8 mouse cellular contexts compared by ENCODE assay signal in the genomic region with DNA sequence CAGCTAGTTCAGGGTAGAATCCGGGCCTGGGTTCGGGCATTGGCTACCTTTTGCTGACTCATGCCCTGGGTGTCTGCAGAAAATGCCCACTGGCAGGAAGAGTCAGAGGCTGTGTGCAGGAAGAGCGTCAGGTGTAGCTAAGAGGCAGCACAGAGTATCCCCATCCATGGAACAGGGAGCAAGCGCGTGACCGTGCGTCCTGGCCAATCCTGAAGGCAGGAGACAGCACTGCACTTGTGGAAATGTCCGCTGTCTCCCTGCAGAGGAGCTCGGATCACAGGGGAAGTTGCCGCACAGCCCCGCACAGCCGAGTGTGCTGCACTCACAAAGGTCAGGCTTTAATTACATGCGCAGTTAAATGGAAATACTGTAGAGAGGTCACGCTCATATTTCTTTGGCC.
DNase-seq lines count a peak whose midpoint lies in the region; ATAC-seq and TF ChIP-seq lines count a peak whose summit lies in the region.

No protein-coding gene starts in this region.

- peak; percentile 72 for ATAC-seq in common myeloid progenitor, adult 5-6 weeks (replicated peaks; ENCODE audit: low read depth, poor library complexity, severe bottlenecking)
- ATAC-seq in heart, postnatal 0 days (ENCODE audit: insufficient read depth, low read depth), result peak; percentile 64; the same call in 1 of the 2 replicates
- ATAC-seq in liver, postnatal 0 days, result no peak

- intact Hi-C loops in left cerebral cortex, postnatal 36 days (cut with DNase I), result no loop called here

- peak; percentile 14 to 35 for DNase-seq in adrenal gland, postnatal 36 days
- DNase-seq in adrenal gland, adult 18-20 months (ENCODE audit: low spot score in 2 of 2), result no peak
- DNase-seq in heart, postnatal 0 days (ENCODE audit: low spot score), result peak; percentile 43
- peak; percentile 55 to 77 for DNase-seq in kidney, postnatal 25 days
- DNase-seq in liver, postnatal 0 days, result no peak
- no peak for DNase-seq in left cerebral cortex, postnatal 36 days (ENCODE audit: low spot score in 2 of 2)
- DNase-seq in right cerebral cortex, adult 2 months (ENCODE audit: low spot score in 2 of 2), result no peak

- no peak for TF ChIP-seq EP300 in heart, postnatal 0 days (IDR thresholded peaks at IDR 0.05; ENCODE audit: low read depth)
- TF ChIP-seq EP300 in liver, postnatal 0 days (IDR thresholded peaks at IDR 0.05; ENCODE audit: low read depth), result no peak

- H3K27me3 ChIP-seq in heart, postnatal 0 days (ENCODE audit: control insufficient read depth, insufficient read depth, low read length), result no peaks in the 10 kb centered on the region
- H3K27me3 ChIP-seq in liver, postnatal 0 days (ENCODE audit: insufficient read depth, low read length), result no peaks in the 10 kb centered on the region

- no peaks in the 10 kb centered on the region for H3K9me3 ChIP-seq in heart, postnatal 0 days (replicated peaks; ENCODE audit: control insufficient read depth, low read length)
- no peaks in the 10 kb centered on the region for H3K9me3 ChIP-seq in liver, postnatal 0 days (ENCODE audit: low read length)

- H3K4me1 ChIP-seq in heart, postnatal 0 days (ENCODE audit: control insufficient read depth, insufficient read depth), result peaks cover 42% of the 10 kb centered on the region
- H3K4me1 ChIP-seq in liver, postnatal 0 days (ENCODE audit: insufficient read depth), result peaks cover 3% of the 10 kb centered on the region; the same call in 1 of the 2 replicates

- H3K4me2 ChIP-seq in heart, postnatal 0 days (ENCODE audit: low read depth, low read length), result peak overlapping the region; percentile 53
- H3K4me2 ChIP-seq in liver, postnatal 0 days (ENCODE audit: low read depth, low read length), result no peak overlapping the region

- H3K9ac ChIP-seq in heart, postnatal 0 days (replicated peaks; ENCODE audit: low read depth, low read length), result peak overlapping the region; percentile 45; the same call in 1 of the 2 replicates
- H3K9ac ChIP-seq in liver, postnatal 0 days (replicated peaks), result no peak overlapping the region

- peak overlapping the region; percentile 70 for H3K27ac ChIP-seq in heart, postnatal 0 days (ENCODE audit: low read depth)
- H3K27ac ChIP-seq in liver, postnatal 0 days (ENCODE audit: low read depth), result no peak overlapping the region

- no peak for TF ChIP-seq CTCF in heart, postnatal 0 days (IDR thresholded peaks at IDR 0.05; ENCODE audit: low read depth)
- TF ChIP-seq CTCF in liver, postnatal 0 days (IDR thresholded peaks at IDR 0.05; ENCODE audit: low read depth), result no peak

- no peaks in the 10 kb centered on the region for H3K36me3 ChIP-seq in heart, postnatal 0 days (replicated peaks; ENCODE audit: control insufficient read depth, insufficient read depth, low read length)
- H3K36me3 ChIP-seq in liver, postnatal 0 days (replicated peaks; ENCODE audit: insufficient read depth, low read length), result no peaks in the 10 kb centered on the region

- 25% methylated on average over 14 of the region's 14 CpGs for WGBS in heart, postnatal 0 days
- 28% methylated on average over 14 of the region's 14 CpGs for WGBS in liver, postnatal 0 days (ENCODE audit: insufficient replicate concordance)

- H3K4me3 ChIP-seq in heart, postnatal 0 days (ENCODE audit: low read depth, low read length), result peak overlapping the region; percentile 26
- no peak overlapping the region for H3K4me3 ChIP-seq in liver, postnatal 0 days (ENCODE audit: low read depth, low read length)

Comparison
In these comparisons a context has a peak if more than half of its experiments do, and no peak if none do; other contexts are left out.
1. DNase-seq: peak in adrenal gland, postnatal 36 days (2 of 2), heart, postnatal 0 days (single experiment) and kidney, postnatal 25 days (2 of 2); none in adrenal gland, adult 18-20 months (0 of 2), liver, postnatal 0 days (single experiment), left cerebral cortex, postnatal 36 days (0 of 2) and right cerebral cortex, adult 2 months (0 of 2).